Mouse (Mus musculus): ENCODE measurements around the gene Dnajc11.

Gene Dnajc11

GRCm38 (mm10) chr4:151977748-151978147, 44.3 kb downstream of the Dnajc11 start:
- in situ Hi-C loops (cut with MboI; ENCODE audit: low pct_unique_long_range_greater_than_20kb in 1 of 2, low sequenced_read_pairs in 2 of 2, unreplicated experiment in 1 of 2) = no loop called here

GRCm38 (mm10) chr4:151980699-151981098, 47.2 kb downstream of the Dnajc11 start:
- in situ Hi-C loops (cut with MboI; ENCODE audit: low pct_unique_long_range_greater_than_20kb in 1 of 2, low sequenced_read_pairs in 2 of 2, unreplicated experiment in 1 of 2) = no loop called here

GRCm38 (mm10) chr4:151981363-151981762, 47.9 kb downstream of the Dnajc11 start:
- in situ Hi-C loops (cut with MboI; ENCODE audit: low pct_unique_long_range_greater_than_20kb in 1 of 2, low sequenced_read_pairs in 2 of 2, unreplicated experiment in 1 of 2) = no loop called here

- in situ Hi-C loops (cut with MboI; ENCODE audit: low pct_unique_long_range_greater_than_20kb in 1 of 2, low sequenced_read_pairs in 2 of 2, unreplicated experiment in 1 of 2) = no loop called here
Observed at GRCm38 (mm10) chr4:151983043-151983442, 49.6 kb downstream of the Dnajc11 start.

GRCm38 (mm10) chr4:151983560-151983959, 50.1 kb downstream of the Dnajc11 start:
- in situ Hi-C loops (cut with MboI; ENCODE audit: low pct_unique_long_range_greater_than_20kb in 1 of 2, low sequenced_read_pairs in 2 of 2, unreplicated experiment in 1 of 2) = no loop called here

GRCm38 (mm10) chr4:151985886-151986285, 52.4 kb downstream of the Dnajc11 start:
- in situ Hi-C loops (cut with MboI; ENCODE audit: low pct_unique_long_range_greater_than_20kb in 1 of 2, low sequenced_read_pairs in 2 of 2, unreplicated experiment in 1 of 2) = no loop called here

GRCm38 (mm10) chr4:151986650-151987049, 53.2 kb downstream of the Dnajc11 start:
- in situ Hi-C loops (cut with MboI; ENCODE audit: low pct_unique_long_range_greater_than_20kb in 1 of 2, low sequenced_read_pairs in 2 of 2, unreplicated experiment in 1 of 2) = no loop called here

GRCm38 (mm10) chr4:151988014-151988341, 54.5 kb downstream of the Dnajc11 start:
- in situ Hi-C loops (cut with MboI; ENCODE audit: low pct_unique_long_range_greater_than_20kb in 1 of 2, low sequenced_read_pairs in 2 of 2, unreplicated experiment in 1 of 2) = no loop called here

- in situ Hi-C loops (cut with MboI; ENCODE audit: low pct_unique_long_range_greater_than_20kb in 1 of 2, low sequenced_read_pairs in 2 of 2, unreplicated experiment in 1 of 2) = no loop called here
Observed at GRCm38 (mm10) chr4:151988342-151989109, 55.0 kb downstream of the Dnajc11 start, which contains the start of gene Thap3. Thap3 (minus strand) TSS chr4:151988997.

- in situ Hi-C loops (cut with MboI; ENCODE audit: low pct_unique_long_range_greater_than_20kb in 1 of 2, low sequenced_read_pairs in 2 of 2, unreplicated experiment in 1 of 2) = no loop called here
Observed at GRCm38 (mm10) chr4:151989110-151989488, 55.6 kb downstream of the Dnajc11 start.

GRCm38 (mm10) chr4:151992091-151992490, 58.6 kb downstream of the Dnajc11 start:
- in situ Hi-C loops (cut with MboI; ENCODE audit: low pct_unique_long_range_greater_than_20kb in 1 of 2, low sequenced_read_pairs in 2 of 2, unreplicated experiment in 1 of 2) = no loop called here

- in situ Hi-C loops (cut with MboI; ENCODE audit: low pct_unique_long_range_greater_than_20kb in 1 of 2, low sequenced_read_pairs in 2 of 2, unreplicated experiment in 1 of 2) = no loop called here
Observed at GRCm38 (mm10) chr4:151993035-151993434, 59.5 kb downstream of the Dnajc11 start.

- in situ Hi-C loops (cut with MboI; ENCODE audit: low pct_unique_long_range_greater_than_20kb in 1 of 2, low sequenced_read_pairs in 2 of 2, unreplicated experiment in 1 of 2) = no loop called here
Observed at GRCm38 (mm10) chr4:151994228-151995171, 61.0 kb downstream of the Dnajc11 start.

- in situ Hi-C loops (cut with MboI; ENCODE audit: low pct_unique_long_range_greater_than_20kb in 1 of 2, low sequenced_read_pairs in 2 of 2, unreplicated experiment in 1 of 2) = no loop called here
Observed at GRCm38 (mm10) chr4:151995371-151996172, 62.1 kb downstream of the Dnajc11 start.

- in situ Hi-C loops (cut with MboI; ENCODE audit: low pct_unique_long_range_greater_than_20kb in 1 of 2, low sequenced_read_pairs in 2 of 2, unreplicated experiment in 1 of 2) = no loop called here
Observed at GRCm38 (mm10) chr4:151996173-151996950, 62.9 kb downstream of the Dnajc11 start, which contains the start of gene Phf13. Phf13 (minus strand) TSS chr4:151996258.

- in situ Hi-C loops (cut with MboI; ENCODE audit: low pct_unique_long_range_greater_than_20kb in 1 of 2, low sequenced_read_pairs in 2 of 2, unreplicated experiment in 1 of 2) = no loop called here
Observed at GRCm38 (mm10) chr4:151996951-151997222, 63.4 kb downstream of the Dnajc11 start.

- in situ Hi-C loops (cut with MboI; ENCODE audit: low pct_unique_long_range_greater_than_20kb in 1 of 2, low sequenced_read_pairs in 2 of 2, unreplicated experiment in 1 of 2) = no loop called here
Observed at GRCm38 (mm10) chr4:151997701-151998100, 64.2 kb downstream of the Dnajc11 start.

- in situ Hi-C loops (cut with MboI; ENCODE audit: low pct_unique_long_range_greater_than_20kb in 1 of 2, low sequenced_read_pairs in 2 of 2, unreplicated experiment in 1 of 2) = no loop called here
Observed at GRCm38 (mm10) chr4:151999481-151999880, 66.0 kb downstream of the Dnajc11 start.
